Mouse (Mus musculus) ES-Bruce4 (cell line): Measurements from ENCODE around the gene Ckap4. TPM values are rescaled to one million over a fixed set of nuclear protein-coding genes. Genes with fewer than 3 reads are reported as not detected.

Experiments
- H3K27ac ChIP-seq: 2 replicates; pipeline ENCODE4 v1.5.1; 2012; ENCODE audit warnings: low read length, inconsistent platforms; ENCODE audit not compliant: insufficient read depth
- H3K27me3 ChIP-seq: 2 replicates; pipeline ENCODE4 v1.6.1; 2012; ENCODE audit warnings: mild to moderate bottlenecking, low read length, inconsistent platforms; ENCODE audit not compliant: control insufficient read depth, poor library complexity, insufficient read depth, severe bottlenecking
- H3K36me3 ChIP-seq: 2 replicates; pipeline ENCODE4 v1.6.1; 2012; ENCODE audit warnings: inconsistent platforms, mild to moderate bottlenecking, low read length, moderate library complexity; ENCODE audit not compliant: control insufficient read depth, poor library complexity, insufficient read depth, severe bottlenecking
- H3K4me1 ChIP-seq: one replicate; pipeline ENCODE4 v1.8.1; 2011; ENCODE audit warnings: low read length; ENCODE audit not compliant: control insufficient read depth, insufficient read depth
- H3K4me3 ChIP-seq: 2 replicates; pipeline ENCODE4 v1.5.1; 2011; ENCODE audit warnings: low read depth, mild to moderate bottlenecking, low read length
- H3K9ac ChIP-seq: 2 replicates; pipeline ENCODE4 v1.6.1; 2012; ENCODE audit warnings: low read depth, mild to moderate bottlenecking, inconsistent platforms; ENCODE audit not compliant: poor library complexity, severe bottlenecking
- H3K9me3 ChIP-seq: replicated peaks from 2 replicates; pipeline ENCODE4 v1.6.1; 2012; ENCODE audit warnings: mild to moderate bottlenecking, low read length, inconsistent platforms; ENCODE audit not compliant: control insufficient read depth, poor library complexity, insufficient read depth, severe bottlenecking
- CTCF ChIP-seq: IDR thresholded peaks from one replicate; pipeline ENCODE4 v1.8.1; 2011; ENCODE audit warnings: low read depth, low read length
- EP300 ChIP-seq: IDR thresholded peaks from 2 replicates; pipeline ENCODE4 v1.6.1; 2011; ENCODE audit warnings: low read depth, low read length; ENCODE audit not compliant: insufficient read depth
- POLR2A ChIP-seq: IDR thresholded peaks from one replicate; pipeline ENCODE4 v1.8.1; 2011; ENCODE audit warnings: low read length; ENCODE audit not compliant: insufficient read depth
- polyA plus RNA-seq: library from polyadenylated mRNA; stranded (reverse); fragments of >200 nt; gene quantifications from 2 replicates; pipeline ENCODE4 v1.2.4, GENCODE M21; 2011; ENCODE audit warnings: low read depth; ENCODE audit not compliant: missing spikeins, insufficient read depth, insufficient read length

The Ckap4 gene
- polyA plus RNA-seq, 1 experiment: 53.4 TPM

GRCm38 (mm10) chr10:84552477-84552876 lies 18.6 kb upstream of the Ckap4 start:
- Histone ChIP-seq H3K9ac (no peak overlapping the region), H3K36me3 (no peaks in the 10 kb centered on the region), H3K4me3 (no peak overlapping the region), H3K27me3 (no peaks in the 10 kb centered on the region), H3K9me3 (peaks cover 6% of the 10 kb centered on the region; the same call in 1 of the 2 replicates), H3K4me1 (peaks cover 5% of the 10 kb centered on the region), H3K27ac (no peak overlapping the region)
- TF ChIP-seq EP300 (no peak), POLR2A (no peak), CTCF (no peak)

GRCm38 (mm10) chr10:84551846-84552245 lies 18.0 kb upstream of the Ckap4 start:
- Histone ChIP-seq H3K9me3 (peaks cover 6% of the 10 kb centered on the region; the same call in 1 of the 2 replicates), H3K9ac (no peak overlapping the region), H3K4me1 (peaks cover 5% of the 10 kb centered on the region), H3K27me3 (no peaks in the 10 kb centered on the region), H3K27ac (no peak overlapping the region), H3K36me3 (no peaks in the 10 kb centered on the region), H3K4me3 (no peak overlapping the region)
- no peak for TF ChIP-seq POLR2A
- no peak for TF ChIP-seq CTCF
- no peak for TF ChIP-seq EP300

GRCm38 (mm10) chr10:84549920-84550293 lies 16.0 kb upstream of the Ckap4 start:
- Histone ChIP-seq H3K4me1 (peaks cover 5% of the 10 kb centered on the region), H3K27ac (no peak overlapping the region), H3K27me3 (no peaks in the 10 kb centered on the region), H3K36me3 (no peaks in the 10 kb centered on the region), H3K9ac (no peak overlapping the region), H3K4me3 (no peak overlapping the region), H3K9me3 (peaks cover 4% of the 10 kb centered on the region; the same call in 1 of the 2 replicates)
- no peak for TF ChIP-seq POLR2A
- no peak for TF ChIP-seq EP300
- TF ChIP-seq CTCF: no peak

- Histone ChIP-seq H3K9me3 (peaks cover 4% of the 10 kb centered on the region; the same call in 1 of the 2 replicates), H3K9ac (no peak overlapping the region), H3K27ac (peak overlapping the region; percentile 26; the same call in 1 of the 2 replicates), H3K4me1 (peaks cover 5% of the 10 kb centered on the region), H3K27me3 (no peaks in the 10 kb centered on the region), H3K4me3 (no peak overlapping the region), H3K36me3 (no peaks in the 10 kb centered on the region)
- TF ChIP-seq EP300 (no peak), POLR2A (no peak), CTCF (no peak)
Observed at GRCm38 (mm10) chr10:84549146-84549919, 15.5 kb upstream of the Ckap4 start.

- H3K27ac ChIP-seq: no peak overlapping the region
- H3K36me3 ChIP-seq: no peaks in the 10 kb centered on the region
- TF ChIP-seq EP300: no peak
- no peak for TF ChIP-seq CTCF
- TF ChIP-seq POLR2A: no peak
- no peaks in the 10 kb centered on the region for H3K27me3 ChIP-seq
- no peak overlapping the region for H3K4me3 ChIP-seq
- no peak overlapping the region for H3K9ac ChIP-seq
- H3K9me3 ChIP-seq: no peaks in the 10 kb centered on the region
- peaks cover 5% of the 10 kb centered on the region for H3K4me1 ChIP-seq
Observed at GRCm38 (mm10) chr10:84544841-84545610, 11.2 kb upstream of the Ckap4 start.
